Mouse (Mus musculus): ENCODE measurements around the gene Mars.

DNA sequence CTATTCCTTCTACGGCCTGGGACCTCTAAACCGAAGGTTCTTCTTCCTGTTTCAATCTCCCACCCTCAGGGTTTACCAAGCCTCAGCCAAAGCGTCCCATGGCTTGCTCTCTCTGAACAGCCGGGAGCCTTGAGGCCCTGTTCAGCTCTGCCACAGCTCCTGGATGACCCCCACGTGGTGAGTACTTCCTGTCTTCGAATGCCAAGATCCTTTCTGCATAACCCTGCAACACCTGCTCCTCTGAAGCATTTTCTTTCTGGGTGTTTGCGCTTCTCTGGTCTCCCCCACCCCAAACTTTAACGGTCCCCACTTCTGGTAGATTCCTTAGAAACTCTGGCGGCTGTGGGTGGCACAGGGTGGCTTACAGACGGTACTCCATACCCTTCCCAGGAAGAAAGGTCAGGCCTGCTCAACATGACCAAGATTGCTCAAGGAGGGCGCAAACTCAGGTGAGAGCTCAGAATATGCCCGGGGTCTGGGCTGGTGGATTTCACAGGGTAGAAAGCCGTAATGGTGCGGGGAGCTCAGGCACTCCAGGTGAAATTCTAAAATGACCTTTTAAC, 13.9 kb upstream of the Mars start:
- TF ChIP-seq EP300 (IDR thresholded peaks at IDR 0.05; ENCODE audit: low read depth): no peak
- no peak for TF ChIP-seq CTCF (IDR thresholded peaks at IDR 0.05; ENCODE audit: low read depth)
